Mouse (Mus musculus): ENCODE data around the gene Acot7. TPM values are rescaled to one million over a fixed set of nuclear protein-coding genes. Genes with fewer than 3 reads are reported as not detected.

Gene Acot7
- polyA plus RNA-seq, 1 experiment = 167 TPM

DNA sequence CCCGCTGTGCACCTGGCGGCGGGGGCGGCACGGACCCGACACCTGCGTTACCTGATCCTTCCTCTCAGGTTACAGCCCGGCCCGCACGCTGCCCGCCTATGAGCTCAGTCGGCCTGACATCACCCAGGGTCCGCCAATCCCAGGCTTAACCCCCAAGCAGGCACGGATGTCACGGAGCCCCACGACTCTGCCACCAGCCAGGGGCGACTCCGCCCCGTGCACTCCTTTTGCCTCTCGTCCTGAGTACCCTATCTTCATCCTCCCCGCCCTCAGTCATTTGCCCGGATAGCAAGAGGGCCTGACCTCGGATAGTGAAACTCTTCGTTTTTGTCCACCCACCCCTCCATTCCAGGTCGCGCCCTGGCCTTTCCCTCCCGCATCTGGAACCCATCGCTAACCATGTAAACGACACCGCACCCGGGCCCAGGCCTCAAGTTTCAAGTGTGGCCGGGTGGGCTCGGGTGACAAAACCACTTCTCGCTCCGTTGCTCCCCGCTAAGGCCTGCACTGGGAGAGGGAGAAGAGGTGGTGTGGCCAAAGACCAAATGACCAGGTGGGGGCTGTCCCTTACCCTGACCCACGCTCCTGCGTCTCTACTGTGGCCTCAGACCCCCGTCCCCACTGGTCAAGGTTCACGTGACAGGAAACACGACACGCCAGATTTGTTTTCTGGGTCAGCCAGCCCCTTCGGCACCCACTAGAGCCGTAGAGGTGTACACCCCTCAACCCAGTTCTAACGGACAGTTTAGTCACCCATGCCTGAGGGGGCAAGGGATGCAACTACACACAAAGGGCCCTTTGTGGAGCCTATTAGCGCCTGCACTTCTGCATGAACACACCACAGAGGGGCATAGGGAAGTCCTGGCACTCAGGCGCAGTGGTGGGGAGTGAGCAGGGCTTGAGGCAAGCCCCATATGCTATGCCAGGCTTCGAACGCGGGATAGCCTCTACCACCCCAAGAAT lies 45.8 kb upstream of the Acot7 start:
- Histone ChIP-seq H3ac (ENCODE audit: control insufficient read depth, insufficient read length) (no peak overlapping the region), H3K36me3 (ENCODE audit: control insufficient read depth, insufficient read depth) (no peaks in the 10 kb centered on the region), H3K4me2 (ENCODE audit: low read depth) (peak overlapping the region; percentile 67), H3K27me3 (ENCODE audit: control insufficient read depth, insufficient read depth, insufficient read length) (peaks cover 42% of the 10 kb centered on the region), H3K4me3 (no peak overlapping the region), H3K79me2 (ENCODE audit: control insufficient read depth, insufficient read depth) (no peaks in the 10 kb centered on the region)
- TF ChIP-seq MYOD1 (IDR thresholded peaks at IDR 0.05; ENCODE audit: control insufficient read depth in 1 of 3, insufficient read length in 2 of 3, low read depth in 2 of 3) (peak in 1 of 3 experiments; percentile 25), CEBPB (IDR thresholded peaks at IDR 0.05; ENCODE audit: insufficient read depth, poor library complexity, severe bottlenecking) (no peak), MYOG (IDR thresholded peaks at IDR 0.05; ENCODE audit: control insufficient read depth in 1 of 3, insufficient read depth in 1 of 3, insufficient read length in 2 of 3, low read depth in 2 of 3) (peak in 2 of 3 experiments; percentile 1 to 16), TCF12 (IDR thresholded peaks at IDR 0.05; ENCODE audit: insufficient read depth, poor library complexity, severe bottlenecking) (no peak), REST (IDR thresholded peaks at IDR 0.05; ENCODE audit: insufficient read depth, insufficient read length) (no peak)

GRCm38 (mm10) chr4:152132772-152133169 lies 45.2 kb upstream of the Acot7 start:
- TF ChIP-seq MYOG (IDR thresholded peaks at IDR 0.05; ENCODE audit: control insufficient read depth in 1 of 3, insufficient read depth in 1 of 3, insufficient read length in 2 of 3, low read depth in 2 of 3) (no peak), POLR2AphosphoS2 (IDR thresholded peaks at IDR 0.05; ENCODE audit: insufficient read length, low read depth) (no peak)
- H3ac ChIP-seq (ENCODE audit: control insufficient read depth, insufficient read length) = no peak overlapping the region
- H3K27me3 ChIP-seq (ENCODE audit: control insufficient read depth, insufficient read depth, insufficient read length) = peaks cover 38% of the 10 kb centered on the region
- no peak overlapping the region for H3K4me3 ChIP-seq
- H3K36me3 ChIP-seq (ENCODE audit: control insufficient read depth, insufficient read depth) = no peaks in the 10 kb centered on the region
- no peak overlapping the region for H3K4me2 ChIP-seq (ENCODE audit: low read depth)
- H3K79me2 ChIP-seq (ENCODE audit: control insufficient read depth, insufficient read depth) = no peaks in the 10 kb centered on the region

- Histone ChIP-seq H3K4me3 (no peak overlapping the region), H3K36me3 (ENCODE audit: control insufficient read depth, insufficient read depth) (no peaks in the 10 kb centered on the region), H3K27me3 (ENCODE audit: control insufficient read depth, insufficient read depth, insufficient read length) (peaks cover 33% of the 10 kb centered on the region), H3K4me2 (ENCODE audit: low read depth) (no peak overlapping the region), H3ac (ENCODE audit: control insufficient read depth, insufficient read length) (no peak overlapping the region), H3K79me2 (ENCODE audit: control insufficient read depth, insufficient read depth) (no peaks in the 10 kb centered on the region)
- TF ChIP-seq TCF3 (IDR thresholded peaks at IDR 0.05; ENCODE audit: insufficient read length, low read depth) = no peak
- TF ChIP-seq POLR2AphosphoS2 (IDR thresholded peaks at IDR 0.05; ENCODE audit: insufficient read length, low read depth) = no peak
- TF ChIP-seq MAX (IDR thresholded peaks at IDR 0.05; ENCODE audit: low read depth) = no peak
- TF ChIP-seq SRF (IDR thresholded peaks at IDR 0.05; ENCODE audit: control insufficient read depth, insufficient read length, low read depth) = no peak
- no peak for TF ChIP-seq USF1 (IDR thresholded peaks at IDR 0.05; ENCODE audit: low read depth)
- no peak for TF ChIP-seq POLR2A (IDR thresholded peaks at IDR 0.05; ENCODE audit: insufficient read length, low read depth)
- no peak for TF ChIP-seq MYOG (IDR thresholded peaks at IDR 0.05; ENCODE audit: control insufficient read depth in 1 of 3, insufficient read depth in 1 of 3, insufficient read length in 2 of 3, low read depth in 2 of 3)
- TF ChIP-seq E2F4 (IDR thresholded peaks at IDR 0.05; ENCODE audit: insufficient read depth) = no peak
- TF ChIP-seq REST (IDR thresholded peaks at IDR 0.05; ENCODE audit: insufficient read depth, insufficient read length) = no peak
Measured at GRCm38 (mm10) chr4:152133213-152133612, 44.7 kb upstream of the Acot7 start.

- Histone ChIP-seq H3K27me3 (ENCODE audit: control insufficient read depth, insufficient read depth, insufficient read length) (peaks cover 27% of the 10 kb centered on the region), H3K36me3 (ENCODE audit: control insufficient read depth, insufficient read depth) (no peaks in the 10 kb centered on the region), H3K79me2 (ENCODE audit: control insufficient read depth, insufficient read depth) (no peaks in the 10 kb centered on the region), H3ac (ENCODE audit: control insufficient read depth, insufficient read length) (no peak overlapping the region), H3K4me2 (ENCODE audit: low read depth) (no peak overlapping the region), H3K4me3 (no peak overlapping the region)
- TF ChIP-seq POLR2AphosphoS2 (IDR thresholded peaks at IDR 0.05; ENCODE audit: insufficient read length, low read depth) (no peak), TCF3 (IDR thresholded peaks at IDR 0.05; ENCODE audit: insufficient read length, low read depth) (no peak), MYOD1 (IDR thresholded peaks at IDR 0.05; ENCODE audit: control insufficient read depth in 1 of 3, insufficient read length in 2 of 3, low read depth in 2 of 3) (peak in 1 of 3 experiments; percentile 6)
Measured at GRCm38 (mm10) chr4:152134507-152134906, 43.4 kb upstream of the Acot7 start.

- H3K27me3 ChIP-seq (ENCODE audit: control insufficient read depth, insufficient read depth, insufficient read length) = peaks cover 22% of the 10 kb centered on the region
- no peaks in the 10 kb centered on the region for H3K79me2 ChIP-seq (ENCODE audit: control insufficient read depth, insufficient read depth)
- TF ChIP-seq TCF12 (IDR thresholded peaks at IDR 0.05; ENCODE audit: insufficient read depth, poor library complexity, severe bottlenecking) (no peak), USF1 (IDR thresholded peaks at IDR 0.05; ENCODE audit: low read depth) (no peak), E2F4 (IDR thresholded peaks at IDR 0.05; ENCODE audit: insufficient read depth) (no peak), REST (IDR thresholded peaks at IDR 0.05; ENCODE audit: insufficient read depth, insufficient read length) (no peak), MAX (IDR thresholded peaks at IDR 0.05; ENCODE audit: low read depth) (no peak), CEBPB (IDR thresholded peaks at IDR 0.05; ENCODE audit: insufficient read depth, poor library complexity, severe bottlenecking) (no peak), MYOD1 (IDR thresholded peaks at IDR 0.05; ENCODE audit: control insufficient read depth in 1 of 3, insufficient read length in 2 of 3, low read depth in 2 of 3) (no peak), POLR2A (IDR thresholded peaks at IDR 0.05; ENCODE audit: insufficient read length, low read depth) (no peak), SRF (IDR thresholded peaks at IDR 0.05; ENCODE audit: control insufficient read depth, insufficient read length, low read depth) (no peak), TCF3 (IDR thresholded peaks at IDR 0.05; ENCODE audit: insufficient read length, low read depth) (no peak), POLR2AphosphoS2 (IDR thresholded peaks at IDR 0.05; ENCODE audit: insufficient read length, low read depth) (no peak), MYOG (IDR thresholded peaks at IDR 0.05; ENCODE audit: control insufficient read depth in 1 of 3, insufficient read depth in 1 of 3, insufficient read length in 2 of 3, low read depth in 2 of 3) (no peak)
Measured at GRCm38 (mm10) chr4:152135363-152135762, 42.6 kb upstream of the Acot7 start.

More at GRCm38 (mm10) chr4:152135363-152135762, 42.6 kb upstream of the Acot7 start:
- no peak overlapping the region for H3K4me3 ChIP-seq
- no peak overlapping the region for H3K4me2 ChIP-seq (ENCODE audit: low read depth)
- H3K36me3 ChIP-seq (ENCODE audit: control insufficient read depth, insufficient read depth) = no peaks in the 10 kb centered on the region
- H3ac ChIP-seq (ENCODE audit: control insufficient read depth, insufficient read length) = no peak overlapping the region

All from myocyte (in vitro differentiated cells).